Mouse (Mus musculus) left cerebral cortex, adult 11 months (tissue): ENCODE measurements around the gene Tchhl1.

Source experiments
- DNase-seq: peaks from one replicate; pipeline ENCODE4 v3.0.0; 2022; ENCODE audit warnings: low spot score

Tchhl1 gene

GRCm38 (mm10) chr3:93504536-93505189, 36.1 kb downstream of the Tchhl1 start:
- DNase-seq, result no peak

GRCm38 (mm10) chr3:93505960-93506863, 37.7 kb downstream of the Tchhl1 start:
- DNase-seq, result no peak

- DNase-seq, result no peak
These were observed 38.3 kb downstream of the Tchhl1 start for GRCm38 (mm10) chr3:93506881-93507325.

- DNase-seq, result no peak
These were observed 40.7 kb downstream of the Tchhl1 start for GRCm38 (mm10) chr3:93509301-93509700.

- no peak for DNase-seq
These were observed 42.5 kb downstream of the Tchhl1 start for GRCm38 (mm10) chr3:93511036-93511435.

- no peak for DNase-seq
These were observed 43.2 kb downstream of the Tchhl1 start for GRCm38 (mm10) chr3:93511801-93512200.

GRCm38 (mm10) chr3:93512386-93513101, 44.0 kb downstream of the Tchhl1 start:
- DNase-seq, result no peak

GRCm38 (mm10) chr3:93514628-93515027, 46.1 kb downstream of the Tchhl1 start:
- no peak for DNase-seq

- no peak for DNase-seq
These were observed 48.8 kb downstream of the Tchhl1 start for GRCm38 (mm10) chr3:93517343-93517742.

GRCm38 (mm10) chr3:93519856-93520329, 51.3 kb downstream of the Tchhl1 start:
- no peak for DNase-seq

GRCm38 (mm10) chr3:93520330-93521193, 52.0 kb downstream of the Tchhl1 start, which contains the start of gene S100a11:
Gene S100a11, plus strand, starts transcription at chr3:93520488.
- DNase-seq, result no peak
